Mouse (Mus musculus): ENCODE results near the gene Dpf3.

Dpf3 gene

DNA sequence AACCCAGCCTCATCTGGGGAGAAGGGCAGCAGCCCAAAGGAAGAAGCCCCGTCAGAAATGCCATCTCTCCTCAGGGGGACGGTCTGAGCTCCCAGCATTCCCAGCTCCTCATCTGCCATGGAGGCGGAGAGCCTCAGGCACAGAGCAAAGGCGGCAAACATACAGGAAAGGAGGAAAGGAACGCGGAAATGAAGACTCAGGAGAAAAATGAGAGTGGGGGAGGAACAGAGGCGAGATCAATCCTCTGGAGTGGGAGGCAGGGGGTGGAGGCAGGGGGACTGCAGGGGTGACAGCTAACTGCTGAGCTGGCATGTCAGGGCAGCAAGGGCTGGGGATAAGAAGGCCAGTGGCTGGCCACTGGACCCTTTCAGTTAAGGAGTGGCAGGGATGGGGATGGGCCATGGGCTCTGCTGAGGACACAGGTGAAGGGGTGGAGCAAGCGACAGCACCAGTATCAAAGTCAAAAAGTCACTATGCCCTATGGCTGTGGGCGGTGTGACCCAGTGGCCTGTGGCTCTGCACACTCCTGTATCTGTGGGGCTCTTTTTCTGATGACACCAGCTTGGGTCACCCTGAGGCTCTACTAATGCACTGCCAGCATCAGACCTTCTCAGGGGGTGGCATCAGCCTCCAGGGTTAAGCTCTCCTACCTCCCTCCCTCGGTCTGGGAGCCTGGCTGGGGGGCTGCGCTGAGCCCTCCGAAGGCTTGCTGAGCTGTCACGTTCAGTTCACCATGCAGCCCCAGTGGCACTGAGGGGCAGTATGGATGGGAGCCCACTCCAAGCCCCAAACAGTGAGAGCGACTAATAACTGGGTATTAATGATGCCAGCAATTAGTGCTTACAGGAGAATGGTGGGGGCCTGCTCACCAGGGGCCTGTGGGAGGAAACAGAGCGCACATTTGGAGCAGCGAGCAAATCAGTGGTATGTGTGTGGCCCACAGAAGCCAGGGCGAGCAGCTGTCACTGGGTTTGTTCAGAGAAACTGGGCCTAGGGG, 200.7 kb downstream of the Dpf3 start:
- DNase-seq (ENCODE audit: low read depth, low spot score) = no peak

DNA sequence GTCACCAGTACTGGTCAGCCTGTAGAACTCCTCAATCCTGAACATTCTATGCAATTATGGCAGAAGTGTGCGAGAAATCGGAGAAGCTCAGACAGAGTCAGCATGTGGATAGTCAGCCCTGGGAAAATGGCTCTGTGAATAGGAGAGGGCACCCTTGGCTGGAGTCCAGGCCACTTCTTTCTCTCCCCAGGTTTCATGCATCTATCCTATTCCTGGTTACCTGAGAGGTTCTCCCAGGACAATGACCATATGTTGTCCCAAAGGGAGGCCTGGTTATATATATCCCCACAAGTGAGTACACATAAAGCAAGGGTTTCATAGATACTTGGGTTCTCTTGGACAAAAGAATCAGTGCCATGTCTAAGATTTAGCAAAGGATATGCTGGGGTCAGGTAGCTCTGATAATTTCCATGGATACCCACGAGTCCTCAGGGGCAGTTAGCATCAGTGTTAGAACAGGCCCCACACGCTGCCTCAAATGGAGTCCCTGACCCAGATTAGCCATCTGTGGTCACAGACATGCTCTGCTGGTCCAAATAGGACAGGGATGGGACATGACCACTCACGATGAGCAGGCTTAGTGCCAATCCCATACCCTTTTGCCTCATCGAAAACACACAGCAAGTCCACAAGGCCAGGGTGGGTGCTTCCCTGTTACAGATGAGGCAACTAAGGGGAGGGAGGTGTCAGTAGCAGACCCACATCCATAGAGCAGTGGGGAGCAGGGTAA, 203.8 kb downstream of the Dpf3 start:
- no peak for DNase-seq (ENCODE audit: low read depth, low spot score)

DNA sequence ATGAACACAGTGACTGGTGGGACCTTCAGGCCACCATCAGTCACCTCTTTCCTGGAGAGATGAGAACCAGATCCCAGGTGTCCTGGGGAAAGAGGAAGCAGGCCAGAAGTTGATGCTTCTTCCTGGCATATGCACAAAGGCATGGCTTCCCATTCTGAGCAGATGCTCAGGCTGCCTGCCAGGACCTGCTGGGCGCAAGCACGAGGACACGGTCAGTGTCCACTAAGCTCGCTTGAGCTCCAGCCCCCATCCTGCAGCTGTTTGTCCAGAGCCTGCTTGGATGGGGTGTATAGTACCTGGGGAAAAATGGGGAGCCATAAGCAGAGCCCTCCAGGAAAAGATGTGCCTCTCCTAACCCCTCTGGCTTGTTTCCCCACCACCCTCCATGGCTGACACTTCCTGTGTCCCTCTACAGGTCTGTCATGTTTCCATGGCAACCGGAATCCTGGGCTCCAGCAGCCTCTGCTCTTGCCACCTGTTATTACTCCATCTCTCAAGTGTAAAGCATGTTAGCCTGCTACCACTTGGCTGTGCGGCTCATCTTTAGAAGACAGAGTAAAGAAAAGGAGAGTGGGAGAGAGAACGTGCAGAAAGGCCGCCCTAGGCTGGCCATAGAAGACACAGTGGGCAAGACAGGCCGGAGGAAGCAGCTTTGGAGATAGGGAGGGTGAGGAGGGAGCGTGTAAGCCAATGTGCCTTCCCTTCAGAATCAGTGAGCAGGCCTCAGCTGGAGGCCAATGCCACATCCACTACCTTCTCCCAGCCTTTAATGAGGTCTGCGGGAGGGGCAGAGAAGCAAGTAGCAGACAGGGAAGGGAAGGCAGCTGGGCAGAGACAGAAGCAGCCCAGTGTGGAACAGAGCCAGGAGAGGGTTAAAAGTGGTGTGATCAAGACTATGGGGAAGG, 209.7 kb downstream of the Dpf3 start:
- no peak for DNase-seq (ENCODE audit: low read depth, low spot score)

DNA sequence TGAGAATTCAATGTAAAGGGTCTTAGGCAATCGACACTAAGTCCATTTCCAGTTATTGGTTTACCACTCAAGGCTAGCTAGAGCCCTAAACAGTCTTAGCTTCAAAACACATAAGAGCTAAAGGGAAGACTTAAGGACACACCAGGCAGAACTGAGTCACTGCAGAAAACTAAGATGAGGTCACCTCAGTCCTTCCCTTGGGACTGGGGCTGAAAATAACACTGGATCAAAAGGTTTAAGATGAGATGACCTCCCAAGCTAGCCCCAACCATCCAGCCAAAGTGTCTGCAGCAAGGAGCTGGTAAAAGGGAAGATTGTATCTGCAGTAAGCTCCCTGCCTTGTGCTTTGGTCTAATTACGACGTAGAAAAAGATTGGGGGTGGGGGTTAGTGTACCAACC, 216.3 kb downstream of the Dpf3 start:
- no peak for DNase-seq (ENCODE audit: low read depth, low spot score)

DNA sequence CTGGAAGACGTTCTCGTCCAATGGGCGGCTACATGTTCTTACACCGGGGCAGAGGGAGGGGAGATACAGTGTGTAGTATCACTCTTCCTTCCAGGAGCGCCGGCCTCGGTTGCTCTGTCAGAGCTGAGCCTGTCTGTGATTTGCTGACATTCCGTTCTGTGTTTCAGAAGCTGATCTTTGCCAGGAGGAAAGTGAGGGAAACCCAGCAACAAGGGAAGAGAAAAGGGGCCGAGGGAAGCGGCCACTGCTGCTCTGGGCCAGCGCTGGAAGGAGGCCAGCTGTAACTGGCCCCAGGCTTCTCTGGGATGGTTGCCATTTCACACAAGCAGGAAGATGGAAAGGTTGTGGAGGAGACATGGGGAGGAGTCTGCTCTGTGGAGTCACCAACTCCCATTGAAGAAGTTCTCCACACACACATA, 219.0 kb downstream of the Dpf3 start:
- DNase-seq (ENCODE audit: low read depth, low spot score) = no peak

DNA sequence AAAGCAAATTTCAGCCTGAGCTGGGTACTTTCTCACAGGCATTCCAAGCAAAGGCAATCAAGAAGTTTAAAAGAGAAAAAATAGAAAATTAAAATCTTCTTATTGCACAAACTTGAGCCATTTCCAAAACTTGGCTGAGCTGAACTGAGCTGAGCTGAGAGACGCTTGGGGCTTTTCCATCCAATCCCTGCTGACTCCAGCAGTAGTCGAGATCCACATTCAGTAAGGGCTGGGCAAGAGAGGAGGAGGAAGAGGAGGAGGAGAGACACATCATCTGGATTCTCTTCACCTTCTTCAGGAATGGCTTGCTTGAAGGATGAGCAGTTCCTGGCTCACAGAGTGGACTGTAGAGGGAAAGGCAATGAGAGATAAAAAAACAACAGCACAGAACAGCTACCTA, 227.0 kb downstream of the Dpf3 start:
- no peak for DNase-seq (ENCODE audit: low read depth, low spot score)

DNA sequence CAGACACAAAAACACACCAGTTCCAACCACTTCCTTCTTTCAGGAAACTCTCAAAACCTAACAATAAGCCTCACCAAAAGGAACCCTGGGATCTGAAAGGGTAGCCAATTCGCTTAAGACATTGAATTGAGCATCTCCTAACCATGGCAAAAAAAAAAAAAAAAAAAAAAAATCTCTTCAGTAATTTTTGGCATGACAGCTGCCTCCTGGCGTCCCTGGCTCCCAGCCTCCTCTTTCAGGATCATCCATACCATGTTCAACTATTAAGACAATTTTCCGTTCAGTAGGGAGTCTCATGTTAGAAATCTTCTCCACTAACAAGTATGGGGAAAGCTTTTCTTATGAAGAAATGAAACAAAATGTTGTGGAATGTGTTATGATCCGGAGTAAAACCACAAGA, 233.1 kb downstream of the Dpf3 start:
- DNase-seq (ENCODE audit: low read depth, low spot score) = no peak

DNA sequence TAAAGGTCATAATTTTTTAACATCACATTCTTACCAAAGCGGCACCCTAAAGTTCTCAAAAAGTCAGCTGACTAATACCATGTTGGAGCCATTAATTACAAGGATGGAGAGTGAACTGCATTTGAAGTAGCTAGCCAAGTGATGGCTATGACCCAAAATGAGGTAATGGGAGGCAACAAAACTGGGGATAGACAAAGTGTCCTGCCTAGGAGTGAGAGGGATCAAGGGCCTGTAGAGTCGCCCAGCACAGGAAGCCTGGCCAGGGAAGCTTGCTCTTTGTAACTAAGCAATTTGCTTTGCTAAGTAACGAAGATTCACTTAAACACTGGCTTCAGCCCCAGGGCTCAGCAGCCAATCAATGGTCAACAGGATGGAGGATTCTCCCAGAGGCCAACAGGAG, 238.4 kb downstream of the Dpf3 start:
- DNase-seq (ENCODE audit: low read depth, low spot score) = no peak

DNA sequence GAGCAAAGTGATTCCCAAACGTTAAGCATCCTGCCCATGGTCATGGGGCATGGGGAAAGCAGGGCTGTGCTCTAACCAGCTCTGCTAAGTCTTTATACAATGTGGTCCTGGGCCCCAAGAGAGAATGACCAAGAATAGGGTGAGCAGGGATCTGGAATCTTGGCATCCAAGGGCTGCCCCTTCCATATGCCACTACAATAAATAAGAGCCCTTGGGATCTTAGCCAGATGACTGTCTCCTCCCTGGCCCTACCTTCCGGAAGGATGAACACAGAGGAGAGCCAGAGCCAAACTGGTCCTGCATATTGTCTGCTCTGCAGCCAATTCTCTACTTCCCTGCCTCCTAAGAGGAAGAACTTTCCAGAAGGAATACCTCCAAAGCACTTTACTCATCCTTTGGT, 238.9 kb downstream of the Dpf3 start:
- no peak for DNase-seq (ENCODE audit: low read depth, low spot score)

DNA sequence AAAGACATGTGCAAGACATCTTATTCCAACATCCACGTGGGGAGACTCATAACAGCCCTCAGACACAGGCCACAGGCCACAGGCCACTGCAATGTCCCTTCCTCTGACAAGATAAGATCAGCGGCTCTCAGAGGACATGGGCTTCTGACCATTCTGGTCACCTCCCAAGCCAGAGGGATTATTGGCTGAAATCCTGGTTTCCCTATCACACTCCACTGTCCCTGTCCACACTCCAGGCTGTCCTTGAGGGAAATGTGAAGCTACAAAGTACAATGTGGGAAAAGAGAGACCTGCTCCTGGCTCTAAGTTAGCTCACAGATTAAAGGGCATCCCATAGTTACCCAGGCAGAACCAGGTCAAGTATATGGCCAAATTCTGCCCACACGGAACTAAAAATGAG, 239.8 kb downstream of the Dpf3 start:
- no peak for DNase-seq (ENCODE audit: low read depth, low spot score)

DNA sequence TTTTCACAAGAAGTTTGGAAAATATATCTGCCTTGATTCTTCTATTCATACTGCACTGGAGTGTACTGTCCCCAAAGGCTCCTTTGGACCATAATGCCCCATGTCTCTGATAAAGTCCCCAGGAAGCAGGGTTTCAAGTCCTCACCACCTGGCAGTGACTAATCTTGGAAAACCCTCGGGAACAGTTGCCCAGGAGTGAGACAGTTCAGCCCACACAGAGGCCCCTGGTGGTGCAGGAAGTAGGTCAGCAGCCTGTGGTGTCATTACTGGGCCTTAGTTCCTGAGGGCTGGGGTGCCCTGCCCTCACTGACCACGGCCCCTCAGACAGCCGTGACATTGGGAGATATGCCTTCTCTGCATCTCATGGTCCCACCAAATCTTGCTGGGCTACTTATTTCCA, 246.5 kb downstream of the Dpf3 start:
- no peak for DNase-seq (ENCODE audit: low read depth, low spot score)

DNA sequence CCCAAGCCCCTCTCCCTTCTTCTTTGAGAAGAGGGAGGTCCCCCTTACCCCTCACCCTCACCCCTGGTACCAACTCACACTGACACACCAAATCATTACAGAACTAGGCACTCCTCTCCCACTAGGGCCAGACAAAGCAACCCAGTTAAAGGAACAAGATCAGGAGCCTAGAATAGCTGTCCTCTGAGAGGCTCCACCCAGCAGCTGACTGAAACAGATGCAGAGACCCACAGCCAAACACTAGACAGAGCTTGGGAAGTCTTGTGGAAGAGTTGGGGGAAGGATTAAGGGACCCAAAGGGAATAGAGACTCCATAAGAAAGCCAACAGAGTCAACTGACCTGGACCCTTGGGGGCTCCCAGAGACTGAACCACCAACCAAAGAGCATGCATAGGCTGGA, 246.9 kb downstream of the Dpf3 start:
- no peak for DNase-seq (ENCODE audit: low read depth, low spot score)

DNA sequence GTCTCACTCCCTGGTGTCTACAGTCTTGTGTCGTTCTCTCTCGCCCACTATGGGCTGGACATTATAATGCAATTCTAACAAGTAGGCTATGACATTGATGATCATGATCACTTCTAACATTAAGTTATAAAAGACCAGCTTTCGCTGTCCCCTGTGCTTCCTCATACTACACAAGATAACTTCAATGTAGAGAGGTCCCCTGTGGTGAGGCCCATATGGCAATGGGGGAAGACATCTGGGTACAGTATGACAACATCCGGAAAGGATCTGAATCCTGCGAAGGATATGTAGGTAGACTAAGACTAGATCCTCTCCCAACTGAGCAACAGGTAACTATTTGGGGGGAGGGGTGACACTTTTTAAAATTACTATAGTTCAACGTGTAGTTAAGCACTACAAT, 251.7 kb downstream of the Dpf3 start:
- DNase-seq (ENCODE audit: low read depth, low spot score) = no peak

DNA sequence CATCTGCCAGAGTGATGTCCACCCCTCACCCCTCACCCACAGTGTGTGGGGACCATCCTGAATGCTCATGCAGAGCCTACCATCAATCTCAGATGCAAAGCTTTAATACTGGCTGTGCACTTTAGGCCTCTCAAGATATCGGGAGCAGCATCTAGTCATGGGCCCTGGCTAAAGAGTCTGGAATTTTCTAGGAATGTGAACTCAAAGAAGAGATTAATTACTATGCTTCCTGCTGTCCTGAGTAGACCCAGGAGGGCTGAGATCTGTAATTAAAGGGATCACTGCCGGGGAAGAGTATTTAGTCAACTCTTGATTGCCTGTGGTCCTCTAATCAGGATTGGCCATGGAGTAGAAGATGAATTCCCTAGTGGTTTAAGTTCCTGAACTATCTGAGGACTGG, 252.5 kb downstream of the Dpf3 start:
- no peak for DNase-seq (ENCODE audit: low read depth, low spot score)

DNA sequence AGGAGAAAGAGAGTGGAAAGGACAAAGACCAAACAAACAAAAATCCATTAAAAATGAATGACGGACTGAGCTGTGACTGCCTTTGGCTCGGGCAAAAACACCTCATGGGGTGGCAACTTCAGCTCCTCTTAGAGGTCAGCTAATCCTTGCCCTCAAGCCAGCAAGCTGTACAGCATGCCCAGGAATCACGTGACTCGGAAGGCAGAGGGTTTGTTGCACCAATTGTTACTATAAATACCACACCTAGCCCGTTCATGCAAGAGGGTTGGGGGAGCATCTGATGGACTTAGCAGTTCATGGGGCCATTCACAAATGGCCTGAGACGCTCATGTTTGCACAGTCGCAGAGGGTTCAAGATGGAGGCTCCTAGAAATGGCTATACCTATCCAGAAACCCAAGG, 253.9 kb downstream of the Dpf3 start:
- DNase-seq (ENCODE audit: low read depth, low spot score) = no peak

DNA sequence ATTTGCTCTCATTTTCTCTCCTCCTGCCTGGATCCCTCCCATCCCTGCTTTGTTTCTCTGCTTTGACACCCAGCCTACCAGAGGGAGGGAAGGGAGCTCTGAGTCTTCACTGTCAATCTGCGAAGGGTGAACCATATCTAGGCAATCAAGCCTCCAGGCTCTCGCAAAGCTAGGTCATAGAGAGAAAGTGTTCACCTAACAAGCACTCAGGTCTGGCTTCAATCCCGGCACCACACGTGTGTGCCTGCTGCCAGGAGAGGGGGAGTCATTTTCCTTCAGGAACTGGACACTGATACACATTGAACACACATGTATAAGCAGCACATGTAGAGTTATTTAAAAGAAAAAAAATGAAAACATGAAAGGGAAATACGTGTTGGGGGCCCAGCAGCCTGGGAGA, 254.6 kb downstream of the Dpf3 start:
- DNase-seq (ENCODE audit: low read depth, low spot score) = no peak

DNA sequence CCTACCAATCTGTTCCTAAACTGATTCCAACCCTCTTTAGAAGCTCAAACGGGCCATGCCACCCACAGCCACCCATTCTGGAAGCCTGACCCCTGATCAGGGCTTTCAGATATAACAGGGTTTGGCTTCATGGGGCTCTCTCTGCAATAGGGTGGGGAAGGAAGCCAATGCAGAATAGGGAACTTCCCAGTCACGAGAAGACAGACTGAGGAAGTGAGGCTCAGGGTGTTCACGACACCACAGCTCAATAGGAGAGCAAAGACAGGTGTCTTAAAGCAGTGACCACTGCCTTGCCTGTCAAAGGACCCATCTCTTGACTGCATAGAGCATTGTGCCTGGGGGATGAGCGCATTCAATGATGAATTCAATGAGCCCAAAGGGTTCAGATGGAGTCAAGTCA, 256.3 kb downstream of the Dpf3 start:
- no peak for DNase-seq (ENCODE audit: low read depth, low spot score)

DNA sequence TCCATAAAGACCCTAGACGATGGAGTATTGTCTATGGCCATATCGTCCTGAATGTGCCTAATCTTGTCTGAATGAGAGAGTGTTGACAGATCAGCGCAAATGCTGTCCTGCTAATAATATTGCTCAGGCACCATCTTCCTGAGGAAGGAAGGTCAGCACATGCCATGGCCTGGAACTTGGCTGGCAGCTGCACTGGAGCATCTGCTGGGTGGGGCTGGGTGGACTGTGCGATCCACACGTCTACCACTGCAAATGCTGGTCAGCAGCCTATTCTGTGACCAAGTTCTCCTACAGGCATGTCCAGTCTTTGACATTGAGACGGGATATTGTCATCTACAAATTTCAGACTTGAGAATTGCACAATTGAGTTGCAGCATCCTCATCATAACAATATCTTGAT, 257.8 kb downstream of the Dpf3 start:
- DNase-seq (ENCODE audit: low read depth, low spot score) = no peak

DNA sequence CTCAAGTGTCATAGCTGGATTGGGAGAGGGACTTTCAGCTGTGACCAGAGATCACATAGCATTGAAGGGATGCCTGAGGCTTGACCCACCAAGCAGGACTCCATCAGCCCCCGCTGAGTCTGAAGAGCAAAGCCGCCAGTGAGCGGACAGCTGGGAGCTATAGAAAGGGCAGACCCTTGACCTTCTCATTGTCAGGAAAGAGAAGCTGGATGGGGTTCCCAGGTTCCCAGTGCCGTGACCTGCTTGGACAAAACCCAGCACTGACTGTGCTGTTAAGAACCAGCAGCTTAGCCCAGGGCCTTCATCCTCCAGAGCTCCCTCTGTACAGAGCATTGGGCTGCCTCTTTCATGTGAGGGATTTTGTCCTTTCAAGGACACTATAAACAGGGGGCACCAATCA, 260.5 kb downstream of the Dpf3 start:
- no peak for DNase-seq (ENCODE audit: low read depth, low spot score)

DNA sequence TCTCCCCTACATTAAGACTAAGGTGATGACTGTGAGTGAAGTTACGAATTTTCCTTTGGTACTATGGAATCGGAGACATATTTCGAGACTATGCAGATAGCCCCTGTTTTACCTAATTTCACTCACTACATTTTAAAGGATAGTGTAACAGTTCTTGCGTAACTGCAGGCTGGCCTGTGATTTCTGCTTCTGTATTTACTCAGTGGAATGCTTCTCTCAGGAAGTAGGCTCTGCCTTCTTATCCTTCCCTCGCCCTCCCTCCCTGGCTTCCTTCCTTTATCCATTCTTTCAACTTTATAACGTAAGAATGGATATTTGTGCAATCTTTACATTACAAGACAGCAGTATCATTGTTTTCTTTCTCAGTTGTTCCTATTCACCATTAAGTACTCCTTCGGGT, 266.6 kb downstream of the Dpf3 start:
- no peak for DNase-seq (ENCODE audit: low read depth, low spot score)

DNA sequence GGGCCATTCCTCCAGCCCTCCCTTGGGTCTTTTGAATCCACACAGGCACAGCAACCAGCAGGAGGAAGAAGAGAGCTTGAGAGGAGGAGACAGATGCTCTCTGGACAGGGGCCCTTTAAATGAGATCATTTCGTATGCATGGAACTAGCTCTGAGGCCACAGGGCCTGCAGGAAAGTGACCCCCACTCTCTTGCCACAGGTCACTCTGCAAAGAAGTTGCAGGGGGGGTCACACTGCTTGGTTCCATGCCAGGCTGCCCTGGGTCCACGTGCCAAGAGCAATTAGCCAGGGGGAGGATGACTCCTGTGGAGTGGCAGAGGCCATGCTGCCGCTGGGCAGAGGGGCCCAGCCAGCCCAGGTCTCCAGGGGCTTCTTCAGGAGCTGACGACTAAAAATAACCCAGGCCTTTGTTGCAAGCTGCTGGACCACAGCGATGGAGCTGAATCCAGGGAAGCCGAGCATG, 273.6 kb downstream of the Dpf3 start:
- no peak for DNase-seq (ENCODE audit: low read depth, low spot score)

DNA sequence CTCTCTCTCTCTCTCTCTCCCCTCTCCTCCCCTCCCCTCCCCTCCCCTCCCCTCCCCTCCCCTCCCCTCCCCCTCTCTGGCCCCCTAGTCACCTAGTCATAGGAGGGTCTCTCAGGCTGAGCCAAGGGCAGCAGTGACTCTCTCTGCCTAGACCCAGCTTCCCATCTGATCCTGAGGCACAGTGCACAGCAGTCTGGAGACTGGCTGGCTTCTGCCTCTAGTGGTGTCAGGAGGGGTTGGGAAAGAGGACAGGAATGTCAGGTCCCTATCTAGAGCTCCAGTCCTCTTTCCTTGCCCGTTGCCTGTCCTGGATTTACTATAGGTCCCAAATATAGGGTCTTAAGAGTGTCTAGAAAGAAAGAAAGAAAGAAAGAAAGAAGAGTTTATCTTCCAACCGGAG, 275.5 kb downstream of the Dpf3 start:
- no peak for DNase-seq (ENCODE audit: low read depth, low spot score)

Data from retina, adult 2 months (tissue).